Mouse (Mus musculus) liver, embryonic 12.5 days (tissue): Measurements from ENCODE around the gene Psen1. TPM values are rescaled to one million over a fixed set of nuclear protein-coding genes. Genes with fewer than 3 reads are reported as not detected.
A peak's percentile ranks its signal among the peaks of the same experiment; 100 is the strongest.

Experiments used
- ATAC-seq: fragments of 200-750 bp; cut with Nextera tagmentation; 2 replicates; pipeline ENCODE4 v1.8.0; 2017; ENCODE audit warnings: moderate number of reproducible peaks, mild to moderate bottlenecking, moderate library complexity
- H3K27ac ChIP-seq: fragments of 300-500 bp; sonication (generic); 2 replicates; pipeline ENCODE4 v1.5.1; 2016; ENCODE audit warnings: mild to moderate bottlenecking
- H3K27me3 ChIP-seq: fragments of 300-500 bp; sonication (generic); replicated peaks from 2 replicates; pipeline ENCODE4 v1.6.1; 2016; ENCODE audit warnings: mild to moderate bottlenecking, moderate library complexity
- H3K36me3 ChIP-seq: fragments of 300-500 bp; sonication (generic); 2 replicates; pipeline ENCODE4 v1.6.1; 2016; ENCODE audit warnings: mild to moderate bottlenecking, moderate library complexity
- H3K4me1 ChIP-seq: fragments of 300-500 bp; sonication (generic); 2 replicates; pipeline ENCODE4 v1.6.1; 2016
- H3K4me2 ChIP-seq: fragments of 300-500 bp; sonication (generic); 2 replicates; pipeline ENCODE4 v1.6.1; 2016; ENCODE audit warnings: mild to moderate bottlenecking, moderate library complexity
- H3K4me3 ChIP-seq: fragments of 300-500 bp; sonication (generic); 2 replicates; pipeline ENCODE4 v1.5.1; 2016; ENCODE audit warnings: mild to moderate bottlenecking, moderate library complexity
- H3K9ac ChIP-seq: fragments of 300-500 bp; sonication (generic); 2 replicates; pipeline ENCODE4 v1.6.1; 2016; ENCODE audit warnings: mild to moderate bottlenecking, moderate library complexity
- H3K9me3 ChIP-seq: fragments of 300-500 bp; sonication (generic); replicated peaks from 2 replicates; pipeline ENCODE4 v1.6.1; 2016; ENCODE audit warnings: mild to moderate bottlenecking, moderate library complexity
- WGBS: fragments of 180-500 bp; shearing (Covaris S2); methylation state at CpG from one replicate; pipeline ENCODE4 v1.1.7; 2016; ENCODE audit not compliant: insufficient replicate concordance; 5-methylcytosine and 5-hydroxymethylcytosine counted together
- polyA plus RNA-seq: library from polyadenylated mRNA; unstranded; fragments of >200 nt; fragmentation: Nextera tagmentation; extraction: Ambion mirVana; gene quantifications from 2 replicates; pipeline ENCODE4 v1.2.1, GENCODE M21; 2016

Gene Psen1
- polyA plus RNA-seq, result 32.2 and 33.0 TPM in 2 replicates

DNA sequence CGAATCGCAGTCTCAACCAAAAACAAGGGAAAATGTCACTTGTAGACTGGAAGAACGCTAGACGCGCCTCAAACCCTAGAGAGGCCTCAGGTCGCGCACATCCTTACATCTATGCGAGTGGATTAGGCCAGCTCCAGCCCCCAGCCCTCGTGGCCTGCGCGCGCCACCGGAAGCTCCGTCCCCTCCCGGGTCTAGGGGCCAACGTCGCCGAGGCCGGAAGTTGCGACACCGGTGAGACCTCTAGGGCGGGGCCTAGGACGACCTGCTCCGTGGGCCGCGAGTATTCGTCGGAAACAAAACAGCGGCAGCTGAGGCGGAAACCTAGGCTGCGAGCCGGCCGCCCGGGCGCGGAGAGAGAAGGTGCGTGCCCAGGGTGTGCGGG is at the start of gene Psen1:
Gene Psen1, plus strand, starts transcription at position 219 of the 382 bp plus-strand sequence.
- H3K27ac ChIP-seq, result peak within 1 kb of the TSS; percentile 95
- no peaks in the 10 kb centered on the region for H3K9me3 ChIP-seq
- H3K4me2 ChIP-seq, result peak within 1 kb of the TSS; percentile 88
- no peaks in the 10 kb centered on the region for H3K27me3 ChIP-seq
- ATAC-seq, result peak; percentile 96
- 1% methylated on average over 38 of the region's 38 CpGs for WGBS
- peak within 1 kb of the TSS; percentile 89 for H3K9ac ChIP-seq
- peaks cover 19% of the 10 kb centered on the region for H3K36me3 ChIP-seq
- peak within 1 kb of the TSS; percentile 87 for H3K4me3 ChIP-seq
- peaks cover 46% of the 10 kb centered on the region for H3K4me1 ChIP-seq

DNA sequence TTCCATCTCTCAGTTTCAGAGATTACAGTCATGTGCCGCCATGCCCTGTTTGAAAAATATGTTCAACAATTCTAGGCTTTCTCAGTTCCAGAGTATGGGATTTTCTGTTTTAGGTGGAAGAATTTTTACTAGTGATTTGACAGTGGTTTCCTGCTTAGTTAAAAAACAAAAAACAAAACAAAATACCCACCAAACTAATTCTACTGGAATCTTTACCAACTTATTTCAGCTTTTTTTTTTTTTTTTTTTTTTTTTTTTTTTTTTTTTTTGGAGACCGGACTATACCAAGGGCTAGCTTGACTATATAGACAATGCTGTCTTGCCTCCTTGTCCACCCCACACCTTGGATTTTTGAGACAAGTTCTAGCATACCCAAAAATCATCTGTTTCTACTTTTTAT is 46.7 kb upstream of the Psen1 start:
- peaks cover 81% of the 10 kb centered on the region for H3K36me3 ChIP-seq

DNA sequence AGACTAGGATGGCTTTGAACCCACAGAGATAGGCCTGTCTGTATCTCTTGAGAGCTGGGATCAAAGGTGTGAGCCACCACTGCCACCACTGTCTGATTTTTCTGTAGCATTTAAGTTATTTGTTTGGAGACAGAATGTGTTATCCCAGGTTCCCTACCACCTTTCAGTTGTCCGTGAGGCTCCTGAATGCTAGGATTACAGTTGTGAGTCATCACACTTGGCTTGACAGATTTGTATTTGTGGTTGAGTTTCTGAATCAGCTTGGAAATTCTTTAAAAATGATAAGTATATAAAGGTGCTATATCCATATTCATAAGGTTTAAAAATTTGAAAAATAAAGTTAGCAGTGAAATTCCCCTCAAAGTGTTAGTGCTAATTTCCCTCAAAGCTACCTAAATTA is 44.8 kb upstream of the Psen1 start:
- no peak overlapping the region for H3K27ac ChIP-seq
- H3K4me2 ChIP-seq, result no peak overlapping the region
- no peak overlapping the region for H3K9ac ChIP-seq
- 85% methylated on average over 1 of the region's 1 CpGs for WGBS
- no peak for ATAC-seq
- H3K36me3 ChIP-seq, result peaks cover 80% of the 10 kb centered on the region
- no peaks in the 10 kb centered on the region for H3K9me3 ChIP-seq
- H3K27me3 ChIP-seq, result no peaks in the 10 kb centered on the region
- H3K4me3 ChIP-seq, result no peak overlapping the region
- H3K4me1 ChIP-seq, result 0 out of 2 replicates have a peak, but pooled peaks cover 5% of the 10 kb centered on the region

More for the DNA sequence above, 46.7 kb upstream of the Psen1 start:
- WGBS, result 91% methylated on average over 2 of the region's 2 CpGs
- 0 out of 2 replicates have a peak, but pooled peaks cover 7% of the 10 kb centered on the region for H3K4me1 ChIP-seq
- no peak overlapping the region for H3K4me3 ChIP-seq
- no peak overlapping the region for H3K4me2 ChIP-seq
- H3K27me3 ChIP-seq, result no peaks in the 10 kb centered on the region
- no peak overlapping the region for H3K27ac ChIP-seq
- H3K9ac ChIP-seq, result no peak overlapping the region
- no peak for ATAC-seq
- H3K9me3 ChIP-seq, result no peaks in the 10 kb centered on the region

DNA sequence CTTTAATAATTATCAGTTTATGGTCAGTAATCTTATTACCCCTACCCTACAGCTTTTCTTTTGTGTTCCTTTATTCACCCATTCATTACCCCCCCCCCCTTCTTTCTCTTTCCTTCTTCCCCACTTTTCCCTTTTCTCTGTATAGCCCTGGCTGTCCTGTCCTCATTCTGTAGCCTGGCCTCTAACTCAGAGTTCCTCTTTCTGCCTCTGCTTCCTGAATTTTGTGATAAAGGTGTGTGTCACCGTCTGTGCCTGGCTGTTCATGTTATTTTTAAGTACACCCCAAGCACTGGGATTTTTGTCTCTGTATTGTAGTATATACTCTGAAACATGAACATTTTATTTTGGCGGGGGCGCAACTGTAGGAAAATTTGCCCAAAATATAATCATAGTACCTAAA is 37.6 kb upstream of the Psen1 start:
- Histone ChIP-seq H3K4me3 (no peak overlapping the region), H3K4me1 (peaks cover 4% of the 10 kb centered on the region; the same call in 1 of the 2 replicates), H3K9me3 (no peaks in the 10 kb centered on the region), H3K27ac (no peak overlapping the region), H3K36me3 (peaks cover 84% of the 10 kb centered on the region), H3K4me2 (no peak overlapping the region), H3K27me3 (no peaks in the 10 kb centered on the region), H3K9ac (no peak overlapping the region)
- WGBS, result 75% methylated on average over 3 of the region's 3 CpGs
- no peak for ATAC-seq

DNA sequence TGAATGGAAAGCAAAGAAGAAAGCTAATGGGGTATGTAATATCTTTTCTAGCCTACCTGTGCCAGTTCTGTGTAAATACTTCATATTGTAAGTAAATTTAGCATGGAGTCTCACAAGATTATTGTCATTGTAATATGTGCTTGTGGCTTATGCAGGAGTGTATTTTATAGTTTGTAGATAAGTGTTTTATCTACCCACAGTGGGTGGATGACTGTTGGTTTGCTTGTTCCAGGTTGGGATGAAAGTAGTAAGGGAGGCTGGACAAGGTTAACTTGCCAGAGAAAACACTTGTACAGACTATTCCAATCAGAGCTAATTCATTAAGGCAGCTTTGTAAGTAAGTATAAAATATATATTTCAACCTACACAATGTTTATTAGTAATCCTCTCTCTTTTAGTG is 36.5 kb upstream of the Psen1 start:
- Histone ChIP-seq H3K4me1 (peaks cover 4% of the 10 kb centered on the region; the same call in 1 of the 2 replicates), H3K36me3 (peaks cover 85% of the 10 kb centered on the region), H3K4me2 (no peak overlapping the region), H3K9me3 (no peaks in the 10 kb centered on the region), H3K27me3 (no peaks in the 10 kb centered on the region), H3K27ac (no peak overlapping the region), H3K4me3 (no peak overlapping the region), H3K9ac (no peak overlapping the region)
- no peak for ATAC-seq

DNA sequence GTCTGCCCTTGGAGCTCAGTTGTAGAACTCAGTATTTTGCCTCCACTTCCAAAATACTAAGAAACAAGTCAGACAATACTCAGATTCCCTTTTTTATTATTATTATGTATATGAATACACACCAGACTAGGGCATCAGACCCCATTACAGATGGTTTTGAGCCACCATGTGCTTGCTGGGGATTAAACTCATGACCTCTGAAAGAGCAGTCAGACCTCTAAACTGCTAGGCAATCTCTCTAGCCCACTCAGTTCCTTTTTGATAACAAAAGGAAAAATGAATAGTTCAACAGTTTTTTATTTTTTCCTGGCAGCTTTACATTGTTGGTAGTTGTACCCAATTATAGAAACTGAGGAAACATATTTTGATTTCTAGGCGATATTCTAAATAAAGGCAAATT is 2.5 kb upstream of the Psen1 start:
- no peak overlapping the region for H3K4me3 ChIP-seq
- peaks cover 29% of the 10 kb centered on the region for H3K36me3 ChIP-seq
- WGBS, result 77% methylated on average over 1 of the region's 1 CpGs
- no peaks in the 10 kb centered on the region for H3K27me3 ChIP-seq
- H3K27ac ChIP-seq, result peak overlapping the region; percentile 36; the same call in 1 of the 2 replicates
- H3K9me3 ChIP-seq, result no peaks in the 10 kb centered on the region
- H3K9ac ChIP-seq, result no peak overlapping the region
- H3K4me2 ChIP-seq, result no peak overlapping the region
- H3K4me1 ChIP-seq, result peaks cover 27% of the 10 kb centered on the region
- no peak for ATAC-seq

DNA sequence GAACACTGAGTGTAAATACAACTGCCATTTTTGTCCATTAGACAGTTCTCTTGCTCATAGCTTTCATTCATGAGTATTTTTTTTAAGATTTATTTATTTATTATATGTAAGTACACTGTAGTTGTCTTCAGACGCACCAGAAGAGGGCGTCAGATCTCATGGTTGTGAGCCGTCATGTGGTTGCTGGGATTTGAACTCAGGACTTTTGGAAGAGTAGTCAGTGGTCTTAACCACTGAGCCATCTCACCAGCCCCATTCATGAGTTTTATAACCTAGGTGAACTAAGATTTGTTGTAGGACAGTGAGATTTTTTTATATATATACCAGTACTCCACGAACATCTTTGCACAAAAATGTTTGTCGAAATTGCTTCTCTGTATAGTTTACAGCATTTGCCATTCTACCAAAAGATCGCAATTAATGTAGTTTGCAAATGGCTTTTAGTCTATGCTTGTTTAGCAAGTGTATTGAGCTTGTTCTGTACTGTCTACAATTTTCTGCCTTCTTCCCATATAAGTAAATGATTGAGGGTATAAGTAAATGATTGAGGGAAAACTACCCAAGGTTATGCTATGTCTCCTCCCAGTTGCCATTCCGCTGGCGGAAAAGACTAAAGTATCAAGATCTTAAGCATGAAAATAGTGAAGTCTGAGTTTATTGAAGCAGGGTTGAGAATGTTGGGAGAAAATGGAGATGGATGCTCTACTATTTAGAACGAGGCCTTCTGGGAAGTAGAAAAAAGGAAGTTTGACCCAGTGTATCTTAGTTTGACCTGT is 1.2 kb upstream of the Psen1 start:
- H3K4me1 ChIP-seq, result peaks cover 36% of the 10 kb centered on the region
- H3K36me3 ChIP-seq, result peaks cover 18% of the 10 kb centered on the region
- no peak for ATAC-seq
- peak overlapping the region; percentile 88 for H3K4me2 ChIP-seq
- H3K27ac ChIP-seq, result peak overlapping the region; percentile 95
- 82% methylated on average over 9 of the region's 9 CpGs for WGBS
- no peak overlapping the region for H3K9ac ChIP-seq
- H3K27me3 ChIP-seq, result no peaks in the 10 kb centered on the region
- no peak overlapping the region for H3K4me3 ChIP-seq
- H3K9me3 ChIP-seq, result no peaks in the 10 kb centered on the region

DNA sequence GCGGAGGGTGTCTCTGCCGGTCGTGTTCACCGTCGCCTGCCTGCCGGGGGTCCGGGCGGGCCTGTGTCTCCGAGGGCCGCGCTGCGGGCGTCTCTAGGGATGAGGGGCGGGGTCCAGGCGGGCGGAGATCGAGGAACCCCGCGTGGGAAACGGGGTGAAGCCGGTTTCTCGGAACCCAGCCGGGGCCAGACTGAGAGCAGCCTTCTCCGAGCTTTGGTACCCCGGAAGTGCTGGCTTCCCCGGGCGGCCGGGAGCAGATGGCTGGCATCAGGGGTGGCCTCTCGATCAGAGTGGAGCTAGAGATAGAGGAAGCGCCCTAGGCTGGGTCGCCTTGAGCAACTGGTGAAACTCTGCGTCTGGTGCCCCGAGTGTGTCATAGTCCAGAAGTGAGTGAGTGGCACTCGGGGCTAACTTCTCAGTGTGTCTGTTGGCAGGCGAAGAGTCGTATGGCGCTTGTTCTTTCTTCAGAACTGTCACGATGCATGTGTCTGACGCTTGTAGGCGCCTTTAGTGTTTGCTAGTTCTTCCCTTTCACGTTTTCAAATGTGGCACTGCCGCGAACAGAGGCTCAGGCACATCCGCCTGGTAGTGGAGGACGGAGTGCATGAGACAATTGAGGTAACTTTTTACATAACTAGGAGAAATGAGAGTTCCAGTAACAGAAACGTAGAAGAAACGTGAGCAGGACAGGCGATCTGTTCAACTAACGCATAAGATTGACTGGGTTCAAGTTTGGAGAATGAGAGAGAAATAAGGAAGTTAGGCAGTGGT is 549 bp downstream of the Psen1 start:
- Histone ChIP-seq H3K4me2 (peak overlapping the region; percentile 88), H3K4me1 (peaks cover 48% of the 10 kb centered on the region), H3K27ac (peak overlapping the region; percentile 95), H3K27me3 (no peaks in the 10 kb centered on the region), H3K9me3 (no peaks in the 10 kb centered on the region), H3K4me3 (peak overlapping the region; percentile 87), H3K36me3 (peaks cover 20% of the 10 kb centered on the region), H3K9ac (peak overlapping the region; percentile 89)
- WGBS, result under 1% methylated on average over 49 of the region's 49 CpGs
- peak; percentile 80 for ATAC-seq

DNA sequence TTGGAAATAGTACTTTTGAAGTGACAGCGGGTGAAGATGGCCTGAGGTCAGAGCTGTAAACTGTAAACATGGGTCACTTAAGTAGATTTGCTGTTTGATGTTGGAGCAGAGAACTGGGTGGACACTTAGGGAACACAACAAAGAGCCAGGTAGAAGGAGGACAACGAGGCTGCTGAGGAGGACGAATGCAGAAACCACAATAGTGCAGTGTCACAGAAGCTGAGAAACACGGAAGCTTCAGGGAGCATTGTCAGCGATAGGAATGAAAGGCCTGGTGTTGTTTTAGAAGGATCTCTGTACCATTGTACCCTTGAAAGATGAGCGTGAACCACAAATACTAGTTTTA is 1.1 kb downstream of the Psen1 start:
- 8% methylated on average over 6 of the region's 6 CpGs for WGBS
- ATAC-seq, result no peak
- no peaks in the 10 kb centered on the region for H3K27me3 ChIP-seq
- peak overlapping the region; percentile 95 for H3K27ac ChIP-seq
- H3K9me3 ChIP-seq, result no peaks in the 10 kb centered on the region
- peak overlapping the region; percentile 87 for H3K4me3 ChIP-seq
- peak overlapping the region; percentile 88 for H3K4me2 ChIP-seq
- H3K36me3 ChIP-seq, result peaks cover 17% of the 10 kb centered on the region; the same call in 1 of the 2 replicates
- H3K4me1 ChIP-seq, result peaks cover 49% of the 10 kb centered on the region
- H3K9ac ChIP-seq, result peak overlapping the region; percentile 89

DNA sequence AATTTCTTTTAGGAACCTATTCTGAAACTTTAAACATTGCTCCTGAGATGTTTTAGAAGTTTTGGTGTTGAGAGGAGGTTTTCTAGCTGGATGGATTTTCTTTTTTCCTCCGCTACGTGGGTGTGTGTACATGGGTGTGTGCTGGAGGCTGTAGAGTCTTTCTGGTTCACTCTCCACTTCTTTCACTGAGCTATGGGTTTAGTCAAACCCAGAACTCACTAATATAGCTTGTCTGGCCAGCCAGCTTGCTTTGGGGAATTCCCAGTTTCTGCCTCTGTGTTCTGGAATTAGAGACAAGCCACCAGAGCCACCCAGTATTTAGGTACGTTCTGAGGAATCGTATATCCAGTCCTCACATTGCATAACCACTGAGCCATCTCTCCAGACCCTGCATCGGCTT is 6.1 kb downstream of the Psen1 start:
- no peaks in the 10 kb centered on the region for H3K9me3 ChIP-seq
- H3K9ac ChIP-seq, result no peak overlapping the region
- H3K36me3 ChIP-seq, result peaks cover 14% of the 10 kb centered on the region; the same call in 1 of the 2 replicates
- no peak overlapping the region for H3K4me3 ChIP-seq
- 84% methylated on average over 5 of the region's 5 CpGs for WGBS
- no peak overlapping the region for H3K27ac ChIP-seq
- no peak for ATAC-seq
- H3K4me1 ChIP-seq, result peaks cover 70% of the 10 kb centered on the region
- no peaks in the 10 kb centered on the region for H3K27me3 ChIP-seq
- H3K4me2 ChIP-seq, result no peak overlapping the region

DNA sequence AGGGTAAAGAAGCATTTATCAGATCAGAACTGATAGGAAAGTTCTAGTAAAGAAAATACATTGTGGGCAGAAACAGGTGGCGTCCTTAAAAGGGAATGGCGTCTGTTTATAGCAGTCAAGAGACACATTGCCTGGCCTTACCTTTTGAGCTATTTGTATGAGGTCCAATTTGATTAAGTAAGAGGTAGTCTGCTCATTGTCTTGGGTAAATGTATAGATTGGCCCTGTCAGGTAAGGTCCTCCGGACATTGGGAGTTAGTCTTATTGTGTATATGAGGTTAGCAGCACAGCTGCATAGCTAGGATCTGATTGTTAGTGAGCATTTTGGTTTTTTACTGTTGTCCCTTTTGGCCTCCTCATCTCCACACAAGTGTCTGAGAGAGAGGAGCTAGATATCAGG is 6.7 kb downstream of the Psen1 start:
- Histone ChIP-seq H3K9me3 (no peaks in the 10 kb centered on the region), H3K27me3 (no peaks in the 10 kb centered on the region), H3K36me3 (peaks cover 17% of the 10 kb centered on the region), H3K4me3 (no peak overlapping the region), H3K4me2 (no peak overlapping the region), H3K4me1 (peaks cover 64% of the 10 kb centered on the region), H3K9ac (no peak overlapping the region), H3K27ac (no peak overlapping the region)
- no peak for ATAC-seq
- WGBS, result 83% methylated on average over 3 of the region's 3 CpGs

DNA sequence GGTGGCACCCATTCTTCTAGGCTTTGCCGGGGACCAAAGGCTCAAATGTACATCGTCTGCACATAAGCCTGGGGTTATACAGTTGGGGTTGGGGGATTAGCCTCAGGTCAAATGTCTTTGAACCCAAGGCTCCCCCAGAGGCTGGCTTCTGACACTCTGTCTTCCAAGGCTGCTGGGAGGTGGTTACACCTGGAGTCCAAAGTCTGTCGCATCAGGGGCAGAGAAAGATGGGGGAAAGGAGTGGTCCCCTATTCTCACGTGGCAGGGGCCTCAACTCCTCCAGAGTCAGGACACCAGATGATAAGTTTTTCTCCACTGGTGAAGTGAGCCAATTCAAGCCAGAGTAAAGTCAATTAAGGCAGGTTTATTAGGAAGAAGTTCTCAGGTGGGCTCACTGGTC is 10.7 kb downstream of the Psen1 start:
- WGBS, result 85% methylated on average over 4 of the region's 4 CpGs
- Histone ChIP-seq H3K27ac (no peak overlapping the region; the same call in 1 of the 2 replicates), H3K36me3 (peaks cover 33% of the 10 kb centered on the region), H3K9me3 (no peaks in the 10 kb centered on the region), H3K27me3 (no peaks in the 10 kb centered on the region), H3K4me1 (peaks cover 43% of the 10 kb centered on the region), H3K4me2 (no peak overlapping the region), H3K4me3 (no peak overlapping the region), H3K9ac (no peak overlapping the region)
- no peak for ATAC-seq
